In the genomic region with DNA sequence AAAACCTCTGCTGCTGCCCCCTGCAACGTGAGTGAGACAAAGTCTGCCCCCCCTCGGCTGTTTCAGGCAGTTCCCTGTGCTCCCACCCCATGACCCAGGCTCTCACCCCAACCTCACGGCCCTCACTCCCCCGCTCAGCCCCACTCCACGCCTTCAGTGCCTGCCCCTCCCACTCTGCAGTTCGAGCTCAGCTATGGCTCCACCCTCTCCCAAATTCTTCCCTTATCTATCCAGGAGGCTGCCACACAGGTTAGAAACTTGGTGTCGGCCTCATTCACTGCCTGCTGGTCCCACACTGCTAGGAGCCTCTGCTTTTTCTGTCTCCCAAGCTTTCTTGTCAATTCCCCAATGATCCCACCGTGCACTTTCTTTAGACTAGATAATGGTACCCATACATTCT, we compare ENCODE assay signal across 13 mouse cellular contexts. TPM values are rescaled to one million over a fixed set of nuclear protein-coding genes. Genes with fewer than 3 reads are reported as not detected.
DNase-seq lines count a peak whose midpoint lies in the region; ATAC-seq and TF ChIP-seq lines count a peak whose summit lies in the region.
"Had no signal": no experiment of that assay in that cellular context is flagged by ENCODE, and none has a peak within 500 bp of the region (broad histone marks: within the 10 kb centered on the region; RNA-seq: fewer than 3 reads in every experiment).

No protein-coding gene starts in this region.

- H3K9ac ChIP-seq in heart, embryonic 11.5 days (ENCODE audit: low read depth, low read length), result no peak overlapping the region
- no peak overlapping the region for H3K9ac ChIP-seq in ES-Bruce4 (ENCODE audit: low read depth, poor library complexity, severe bottlenecking)
- H3K9ac ChIP-seq: hindbrain, embryonic 14.5 days had no signal

- 23% methylated on average over 8 of the region's 8 CpGs for WGBS in heart, embryonic 11.5 days (ENCODE audit: insufficient replicate concordance)

- TF ChIP-seq EP300 in ES-Bruce4 (IDR thresholded peaks at IDR 0.05; ENCODE audit: insufficient read depth, low read depth, low read length), result no peak

- ATAC-seq in heart, embryonic 11.5 days (replicated peaks; ENCODE audit: insufficient number of reproducible peaks, low FRiP score, low TSS enrichment), result no peak; the same call in 1 of the 2 replicates

- no peak for TF ChIP-seq POLR2A in ES-Bruce4 (IDR thresholded peaks at IDR 0.05; ENCODE audit: insufficient read depth, low read length)

- H3K4me3 ChIP-seq in heart, embryonic 11.5 days (ENCODE audit: low read depth, low read length), result no peak overlapping the region
- H3K4me3 ChIP-seq in ES-Bruce4 (ENCODE audit: low read depth, low read length), result no peak overlapping the region
- H3K4me3 ChIP-seq: myocyte had no signal

- no peaks in the 10 kb centered on the region for H3K27me3 ChIP-seq in heart, embryonic 11.5 days (ENCODE audit: control insufficient read depth, insufficient read depth, low read length)
- no peaks in the 10 kb centered on the region for H3K27me3 ChIP-seq in ES-Bruce4 (ENCODE audit: control insufficient read depth, insufficient read depth, low read length, poor library complexity, severe bottlenecking)

- H3K4me2 ChIP-seq in heart, embryonic 11.5 days, result peak overlapping the region; percentile 2; the same call in 1 of the 2 replicates
- H3K4me2 ChIP-seq: hindbrain, embryonic 14.5 days had no signal

- H3K36me3 ChIP-seq in heart, embryonic 11.5 days (ENCODE audit: control insufficient read depth, insufficient read depth, low read length), result peaks cover 35% of the 10 kb centered on the region
- peaks cover 24% of the 10 kb centered on the region for H3K36me3 ChIP-seq in ES-Bruce4 (ENCODE audit: control insufficient read depth, insufficient read depth, low read length, poor library complexity, severe bottlenecking)

- H3K4me1 ChIP-seq in heart, embryonic 11.5 days (ENCODE audit: control insufficient read depth, insufficient read depth, low read length), result peaks cover 12% of the 10 kb centered on the region; the same call in 1 of the 2 replicates
- H3K4me1 ChIP-seq in ES-Bruce4 (ENCODE audit: control insufficient read depth, insufficient read depth, low read length), result no peaks in the 10 kb centered on the region

- TF ChIP-seq CTCF in ES-Bruce4 (IDR thresholded peaks at IDR 0.05; ENCODE audit: low read depth, low read length), result peak; percentile 1

- H3K27ac ChIP-seq in heart, embryonic 11.5 days (ENCODE audit: low read depth, low read length), result no peak overlapping the region
- H3K27ac ChIP-seq in ES-Bruce4 (ENCODE audit: insufficient read depth, low read length), result no peak overlapping the region
- H3K27ac ChIP-seq: hindbrain, embryonic 14.5 days had no signal

- no peaks in the 10 kb centered on the region for H3K9me3 ChIP-seq in heart, embryonic 11.5 days (replicated peaks; ENCODE audit: control insufficient read depth, low read length)
- H3K9me3 ChIP-seq in ES-Bruce4 (replicated peaks; ENCODE audit: control insufficient read depth, insufficient read depth, low read length, poor library complexity, severe bottlenecking), result no peaks in the 10 kb centered on the region

- DNase-seq in heart, adult 18-20 months, result no peak
- DNase-seq in liver, result peak; percentile 75
- DNase-seq in lung, postnatal 25 days (ENCODE audit: low spot score), result peak; percentile 54
- no peak for DNase-seq in adrenal gland, adult 8-10 months
- DNase-seq in thymus, postnatal 4 days, result no peak
- no peak for DNase-seq in thymus, postnatal 25 days
- DNase-seq: adrenal gland, postnatal 36 days; cerebellum, adult 11 months; right cerebral cortex, postnatal 25 days had no signal

RNA-seq across cellular contexts. Expression of a gene that starts 12.8 kb away (rescaled TPM):
- polyA plus RNA-seq in heart, embryonic 11.5 days (2014; fragmentation: Nextera tagmentation; extraction: Ambion mirVana), result 0.50 and 0.62 TPM in 2 replicates
- total RNA-seq in heart, adult 18-20 months (2021), result under 1 TPM in 1 of 2 experiments, not detected in 1; 0.22 TPM
- 0.38 TPM in 1 of 2 replicates, not detected in the other for polyA plus RNA-seq in ES-Bruce4 (2011; ENCODE audit: insufficient read depth, insufficient read length, low read depth, missing spikeins)
- total RNA-seq in adrenal gland, adult 8-10 months (2022), result under 1 TPM; 0.09 to 0.56 (median 0.35) TPM

RNA-seq across cellular contexts. Expression of a gene that starts 47.0 kb away (rescaled TPM):
- 2.9 and 3.1 TPM in 2 replicates for polyA plus RNA-seq in heart, embryonic 11.5 days (2014; fragmentation: Nextera tagmentation; extraction: Ambion mirVana)
- total RNA-seq in heart, adult 18-20 months (2021), result 1 to 10 TPM; 6.6 to 6.9 TPM
- 13.3 and 15.1 TPM in 2 replicates for polyA plus RNA-seq in ES-Bruce4 (2011; ENCODE audit: insufficient read depth, insufficient read length, low read depth, missing spikeins)
- 10 to 100 TPM; 14.9 to 30.8 (median 22.0) TPM for total RNA-seq in adrenal gland, adult 8-10 months (2022)

RNA-seq across cellular contexts. Expression of a gene that starts 57.6 kb away (rescaled TPM):
- 5.9 and 7.1 TPM in 2 replicates for polyA plus RNA-seq in heart, embryonic 11.5 days (2014; fragmentation: Nextera tagmentation; extraction: Ambion mirVana)
- 10 to 100 TPM; 10.5 to 13.3 TPM for total RNA-seq in heart, adult 18-20 months (2021)
- polyA plus RNA-seq in ES-Bruce4 (2011; ENCODE audit: insufficient read depth, insufficient read length, low read depth, missing spikeins), result 28.3 and 30.1 TPM in 2 replicates
- 10 to 100 TPM; 21.2 to 31.2 (median 27.3) TPM for total RNA-seq in adrenal gland, adult 8-10 months (2022)

Comparison
In these comparisons a context has a peak if more than half of its experiments do, and no peak if none do; other contexts are left out.
1. DNase-seq: peak in liver (single experiment) and lung, postnatal 25 days (single experiment); none in heart, adult 18-20 months (0 of 2), adrenal gland, adult 8-10 months (single experiment), thymus, postnatal 4 days (single experiment) and thymus, postnatal 25 days (single experiment).